Mouse (Mus musculus): ENCODE measurements around the gene Wdr20.

Gene Wdr20

GRCm38 (mm10) chr12:110782278-110782677, 44.5 kb downstream of the Wdr20 start:
- no peak for DNase-seq

DNA sequence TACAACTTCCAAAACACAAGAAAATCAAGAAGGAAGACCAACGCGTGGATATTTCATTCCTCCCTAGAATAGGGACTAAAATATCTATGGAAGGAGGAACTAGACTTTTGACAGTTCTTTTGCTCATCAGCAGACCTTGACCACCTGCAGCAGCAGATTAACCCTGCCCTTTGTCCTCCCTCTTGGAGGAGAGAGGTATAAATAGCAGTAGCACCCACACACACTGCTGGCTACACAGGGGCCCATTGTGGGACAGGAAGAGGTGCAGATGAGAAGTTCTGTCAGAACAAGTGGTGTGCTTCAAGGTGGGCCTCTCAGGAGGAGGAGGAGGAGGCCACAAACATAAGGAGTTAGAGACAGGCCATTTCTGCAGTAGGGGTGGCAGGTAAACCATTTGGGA, 46.5 kb downstream of the Wdr20 start:
- no peak for DNase-seq

DNA sequence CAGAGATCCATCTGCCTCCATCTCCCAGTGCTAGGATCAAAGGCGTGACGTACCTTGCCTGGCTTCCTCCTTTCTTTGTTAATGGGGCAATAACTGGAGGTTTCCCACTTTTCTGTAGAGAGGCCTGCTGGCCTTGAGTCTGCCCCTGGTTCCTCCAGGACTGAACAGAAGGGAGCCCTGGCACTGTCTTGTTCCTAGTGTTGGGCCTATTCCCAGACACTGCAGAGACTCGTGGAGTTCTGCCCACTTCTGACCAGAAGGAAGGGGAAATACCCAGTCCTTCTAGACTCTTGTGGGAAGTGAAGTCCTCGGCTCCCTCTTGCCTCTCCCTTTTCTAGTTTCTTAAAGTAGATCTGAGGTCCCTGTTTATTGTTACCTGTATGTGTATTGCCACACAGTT, 48.5 kb downstream of the Wdr20 start:
- no peak for DNase-seq

DNA sequence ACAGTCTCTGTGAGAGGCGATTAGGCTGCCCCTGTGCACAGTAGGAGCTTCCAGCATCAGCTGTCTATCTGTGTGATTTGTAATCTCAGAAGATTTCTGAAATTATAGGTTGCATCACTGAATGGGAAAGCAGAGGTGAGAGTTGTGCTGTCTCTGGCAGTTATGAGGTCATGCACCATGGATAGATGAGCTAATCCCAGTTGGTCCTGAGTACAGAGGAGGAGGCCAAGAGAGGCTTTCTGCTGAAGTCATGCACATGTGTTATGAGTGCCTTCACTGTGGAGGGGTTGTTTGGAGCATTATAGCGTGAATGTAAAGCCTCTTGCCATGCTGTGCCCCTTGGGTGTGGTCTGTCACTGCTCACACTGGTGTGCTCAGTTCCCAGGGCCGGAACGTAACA, 52.8 kb downstream of the Wdr20 start:
- DNase-seq: no peak

- no peak for DNase-seq
These were observed 53.3 kb downstream of the Wdr20 start for GRCm38 (mm10) chr12:110791026-110791425.

DNA sequence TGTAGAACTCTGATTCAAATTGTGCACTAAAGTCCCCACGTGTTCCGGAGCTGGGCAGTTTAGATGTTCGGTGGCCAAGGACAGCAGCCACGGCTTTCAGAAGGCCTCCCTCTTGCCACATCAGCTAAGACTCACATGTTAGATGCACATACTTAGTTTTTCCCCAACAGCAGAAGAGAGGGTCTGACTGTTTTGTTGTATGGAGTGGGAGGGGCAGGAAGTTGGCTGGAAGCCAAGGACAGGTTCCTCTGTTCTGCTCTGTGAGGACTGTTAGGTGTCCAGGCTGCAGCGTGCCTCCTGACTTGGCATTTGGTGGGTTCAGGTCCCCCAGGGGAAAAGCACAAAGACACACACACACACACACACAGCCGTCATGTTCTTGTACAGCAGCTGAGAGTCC, 57.3 kb downstream of the Wdr20 start:
- no peak for DNase-seq

GRCm38 (mm10) chr12:110796748-110797147, 59.0 kb downstream of the Wdr20 start:
- DNase-seq: no peak

DNA sequence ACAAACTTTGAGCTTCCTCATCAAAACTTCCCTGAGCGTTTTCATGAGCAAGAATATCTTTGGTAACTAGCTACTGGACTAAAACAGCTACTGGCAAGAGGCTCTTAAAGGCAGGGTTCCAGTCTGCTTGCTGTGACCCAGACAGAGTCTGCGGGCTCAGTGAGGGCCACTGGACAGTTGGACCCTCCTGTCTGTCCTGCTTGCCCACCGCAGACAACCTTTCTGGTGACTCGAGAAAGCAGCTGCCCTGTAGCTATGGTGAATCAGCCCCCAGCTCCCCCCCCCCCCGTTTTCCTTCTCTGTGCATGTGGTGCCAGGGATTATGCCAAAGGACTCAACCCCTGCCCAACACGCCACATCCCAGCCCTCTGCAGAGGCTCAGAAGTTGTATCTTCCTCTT, 59.5 kb downstream of the Wdr20 start:
- DNase-seq: no peak

DNA sequence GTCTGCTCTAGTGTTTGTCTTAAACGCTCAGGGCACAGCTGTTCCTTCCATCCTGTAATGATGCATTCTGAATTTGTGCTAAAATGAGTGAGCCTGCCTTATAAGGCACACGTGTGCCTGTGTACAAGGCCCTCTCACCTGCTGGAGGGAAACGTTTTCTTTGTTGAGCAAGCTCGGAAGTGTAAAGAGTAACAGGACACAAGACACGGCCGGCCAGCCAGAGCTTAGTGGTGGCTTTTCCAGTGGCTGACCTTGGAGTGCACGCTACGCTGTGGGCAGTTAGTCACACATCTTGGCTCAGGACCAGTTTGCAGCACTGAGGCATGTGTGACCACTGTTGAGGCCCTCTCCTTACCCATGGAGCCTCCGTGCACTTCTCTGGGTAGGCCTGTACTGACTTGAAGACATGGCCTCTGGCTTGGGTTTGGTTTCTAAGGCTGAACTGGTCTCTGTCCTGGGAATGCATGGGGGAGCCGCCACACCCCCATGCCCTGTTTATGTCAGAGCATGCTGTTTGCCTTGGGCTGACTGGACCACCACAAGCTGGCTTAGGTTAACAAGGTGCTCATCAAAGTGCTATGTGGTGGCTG, 60.2 kb downstream of the Wdr20 start:
- no peak for DNase-seq

DNA sequence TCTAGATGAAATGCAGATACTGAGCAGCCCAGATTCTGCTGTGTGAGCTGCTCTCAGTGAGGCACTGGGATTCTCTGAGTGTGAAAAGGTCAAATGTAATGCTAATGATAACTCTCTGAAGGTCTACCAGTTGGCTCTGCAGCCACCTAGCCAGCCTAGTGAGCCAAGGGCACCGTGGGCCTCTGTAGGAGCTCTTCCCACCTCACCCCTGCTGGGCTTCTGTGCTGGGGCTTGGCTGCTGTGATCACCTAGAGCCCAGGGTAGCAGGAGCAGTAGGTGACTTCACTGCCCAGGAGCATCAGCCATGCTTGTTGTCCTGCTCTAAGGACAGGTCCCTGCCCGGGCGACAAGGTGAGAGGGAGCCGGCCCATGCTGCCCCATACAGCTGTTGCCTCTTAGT, 61.5 kb downstream of the Wdr20 start:
- no peak for DNase-seq

- DNase-seq: no peak
These were observed 64.2 kb downstream of the Wdr20 start for GRCm38 (mm10) chr12:110801876-110802464.

DNA sequence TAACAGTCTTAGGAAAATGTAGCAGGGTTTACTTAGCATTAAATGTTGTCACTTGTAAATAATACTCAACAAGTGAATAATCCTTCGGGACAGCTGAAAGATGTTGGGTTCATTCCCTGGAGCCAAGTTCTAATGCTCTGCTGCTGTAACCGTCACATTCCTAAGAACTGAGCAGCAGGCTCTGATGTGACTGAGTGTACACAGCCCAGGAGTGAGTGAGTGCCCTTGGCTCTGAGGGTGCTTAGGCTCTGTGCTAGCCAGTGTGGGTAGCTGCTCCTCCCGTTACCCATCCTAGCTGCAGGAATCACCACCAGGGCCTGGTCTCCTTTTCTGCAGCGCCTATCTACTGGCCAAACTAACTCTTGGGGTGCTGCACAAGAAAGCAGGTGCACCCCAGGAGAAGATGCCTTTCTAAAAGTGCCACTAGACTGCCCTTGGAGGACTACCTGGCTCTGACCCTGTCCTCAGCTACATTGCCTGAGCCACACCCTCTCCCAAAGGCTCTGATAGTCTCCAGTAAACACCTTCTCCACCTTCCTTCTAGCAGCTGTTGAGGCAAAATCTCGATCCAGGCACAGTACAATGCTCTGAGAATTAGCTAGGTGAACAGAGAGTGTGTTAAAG, 65.0 kb downstream of the Wdr20 start:
- no peak for DNase-seq

- peak; percentile 83 for DNase-seq
These were observed 66.5 kb downstream of the Wdr20 start for GRCm38 (mm10) chr12:110804261-110804660.

GRCm38 (mm10) chr12:110806301-110806970, 68.7 kb downstream of the Wdr20 start:
- DNase-seq: peak; percentile 73

GRCm38 (mm10) chr12:110808430-110808829, 70.7 kb downstream of the Wdr20 start:
- peak; percentile 50 for DNase-seq

GRCm38 (mm10) chr12:110808848-110809247, 71.1 kb downstream of the Wdr20 start:
- no peak for DNase-seq

- DNase-seq: no peak
These were observed 75.4 kb downstream of the Wdr20 start for GRCm38 (mm10) chr12:110813132-110813531.

DNA sequence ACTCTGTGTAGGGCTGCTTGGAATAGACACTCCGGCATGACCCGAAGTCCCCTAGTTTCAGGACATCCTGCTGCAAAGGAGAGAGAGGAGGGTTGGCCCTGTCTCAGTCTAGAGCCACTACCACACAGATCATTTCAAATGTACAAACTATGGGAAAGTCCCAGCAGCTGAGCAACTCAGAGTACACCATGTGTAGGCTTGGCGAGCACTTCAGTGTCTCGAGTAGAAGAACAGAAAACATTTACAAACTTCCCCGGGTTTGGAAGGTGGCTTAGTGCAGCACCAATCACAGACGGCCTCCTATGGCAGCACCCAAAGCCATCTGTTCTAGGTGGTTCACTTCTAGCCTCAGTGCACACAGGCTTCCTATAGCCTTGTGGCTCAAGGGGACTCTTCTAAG, 75.9 kb downstream of the Wdr20 start:
- DNase-seq: no peak

DNA sequence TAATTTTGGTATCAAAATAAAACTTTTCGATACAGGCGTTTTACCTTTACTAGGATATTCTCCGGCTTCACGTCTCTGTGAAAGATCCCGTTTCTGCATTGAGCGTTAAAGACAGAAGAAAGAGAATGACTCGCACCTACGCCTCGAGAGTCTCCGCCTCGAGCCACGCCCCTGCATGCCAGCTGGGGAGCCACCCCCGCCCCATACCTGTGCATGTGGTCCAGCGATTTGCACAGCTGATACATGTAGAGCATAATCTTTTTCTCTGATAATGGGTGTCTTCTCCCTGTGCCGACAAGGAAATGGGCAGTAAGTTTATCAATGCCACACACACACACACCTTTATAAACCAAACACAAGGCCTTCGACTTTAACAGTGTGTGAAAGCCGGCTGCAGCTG, 77.2 kb downstream of the Wdr20 start:
- DNase-seq: no peak

- no peak for DNase-seq
These were observed 79.1 kb downstream of the Wdr20 start for GRCm38 (mm10) chr12:110816833-110817232.

GRCm38 (mm10) chr12:110819367-110819766, 81.6 kb downstream of the Wdr20 start:
- no peak for DNase-seq

DNA sequence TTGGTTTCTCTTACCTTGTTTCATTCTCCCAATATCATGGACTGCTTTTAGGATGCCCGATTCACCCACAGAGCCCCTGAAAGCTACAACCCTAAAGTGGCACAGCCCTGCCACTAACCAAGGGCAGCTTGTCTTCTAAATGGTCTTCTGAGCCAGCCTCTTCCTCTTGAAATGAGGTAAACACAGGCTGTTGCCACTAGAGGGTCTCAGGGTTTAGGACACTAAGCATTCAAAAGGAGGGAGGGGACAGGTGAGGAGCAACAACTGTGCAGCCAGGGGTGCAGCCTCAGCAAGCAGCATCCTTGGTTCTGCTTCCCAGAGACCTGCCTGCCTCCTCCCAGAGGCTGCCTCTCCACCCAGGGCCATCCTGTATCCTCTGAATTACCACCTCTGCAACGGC, 84.0 kb downstream of the Wdr20 start:
- DNase-seq: no peak

GRCm38 (mm10) chr12:110822366-110822765, 84.6 kb downstream of the Wdr20 start:
- DNase-seq: no peak

DNA sequence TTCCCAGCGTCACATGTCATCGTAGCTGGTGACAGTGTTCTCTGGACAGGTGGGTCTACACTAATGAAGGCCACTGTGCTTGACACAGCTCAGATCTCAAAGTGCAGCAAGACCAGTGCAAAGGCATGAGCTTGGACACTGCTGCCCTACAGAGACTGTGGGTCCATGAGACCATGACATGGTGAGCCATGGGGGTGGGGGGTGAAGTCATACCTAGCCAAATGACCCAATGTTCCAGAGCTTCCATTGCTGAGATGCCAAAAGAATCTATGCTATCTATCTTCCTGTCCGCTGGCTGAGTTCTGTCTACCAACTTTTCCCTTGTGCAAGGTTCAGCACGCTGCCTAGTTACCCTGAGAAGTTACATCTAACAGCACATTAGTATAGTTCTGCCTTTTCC, 91.2 kb downstream of the Wdr20 start:
- no peak for DNase-seq

All from retina, postnatal 1 day (tissue).